Mouse (Mus musculus): Measurements from ENCODE around the gene Gm14459.
"Not testable (repeated sequence)": the region's sequence is repeated elsewhere in the genome, so short reads cannot be mapped to it uniquely, and the experiment has no call there.

Gm14459 gene

DNA sequence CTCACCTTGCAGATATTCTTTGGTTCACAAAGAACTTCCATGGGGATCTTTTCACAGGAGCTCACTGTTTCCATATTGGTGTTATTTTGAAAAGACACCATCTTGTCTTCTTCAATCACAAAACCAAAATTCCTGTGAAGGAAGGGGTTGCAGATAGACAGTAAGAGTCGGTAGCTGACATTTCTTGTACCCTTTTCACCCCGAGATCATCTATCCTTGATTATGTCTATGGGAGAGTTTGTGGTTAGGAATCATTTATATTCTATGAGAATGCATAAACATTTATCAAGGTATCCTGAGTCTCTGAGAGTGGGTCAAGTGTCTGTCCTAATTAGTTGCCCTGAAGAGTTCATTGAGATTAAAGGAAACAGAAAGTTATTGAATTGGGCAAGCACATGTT lies at the start of gene Gm14459:
Gene Gm14459, minus strand, starts transcription at position 101 of the 400 bp plus-strand sequence.
- DNase-seq (ENCODE audit: low read depth, low spot score), result no peak
- H3K27me3 ChIP-seq (ENCODE audit: control insufficient read depth, insufficient read depth, low read length, poor library complexity, severe bottlenecking), result no peaks in the 10 kb centered on the region

DNA sequence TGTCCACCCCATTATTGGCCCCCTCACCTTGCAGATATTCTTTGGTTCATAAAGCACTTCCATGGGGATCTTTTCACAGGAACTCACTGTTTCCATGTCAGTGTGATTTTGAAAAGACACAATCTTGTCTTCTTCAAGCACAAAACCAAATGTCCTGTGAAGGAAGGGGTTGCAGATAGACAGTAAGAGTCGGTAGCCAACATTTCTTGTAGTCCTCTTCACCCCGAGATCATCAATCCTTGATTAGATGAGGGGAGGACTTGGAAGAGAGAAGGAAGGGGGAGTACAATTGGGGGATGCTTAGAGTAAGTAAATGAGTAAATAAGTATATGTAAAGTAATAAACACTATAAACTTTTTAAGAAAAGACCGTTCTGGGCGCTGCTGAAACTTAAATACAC lies 23.4 kb upstream of the Gm14459 start, which contains the start of gene Ssxb6:
Gene Ssxb6, minus strand, starts transcription at position 101 of the 400 bp plus-strand sequence.
- not testable (repeated sequence) for H3K27me3 ChIP-seq (ENCODE audit: control insufficient read depth, insufficient read depth, low read length, poor library complexity, severe bottlenecking); DNase-seq (ENCODE audit: low read depth, low spot score); H3K36me3 ChIP-seq (ENCODE audit: control insufficient read depth, insufficient read depth, low read length, poor library complexity, severe bottlenecking)

More for the DNA sequence above, at the start of gene Gm14459:
- no peaks in the 10 kb centered on the region for H3K36me3 ChIP-seq (ENCODE audit: control insufficient read depth, insufficient read depth, low read length, poor library complexity, severe bottlenecking)
